Mouse (Mus musculus): ENCODE data around the gene A3galt2.
A peak's percentile ranks its signal among the peaks of the same experiment; 100 is the strongest.

DNA sequence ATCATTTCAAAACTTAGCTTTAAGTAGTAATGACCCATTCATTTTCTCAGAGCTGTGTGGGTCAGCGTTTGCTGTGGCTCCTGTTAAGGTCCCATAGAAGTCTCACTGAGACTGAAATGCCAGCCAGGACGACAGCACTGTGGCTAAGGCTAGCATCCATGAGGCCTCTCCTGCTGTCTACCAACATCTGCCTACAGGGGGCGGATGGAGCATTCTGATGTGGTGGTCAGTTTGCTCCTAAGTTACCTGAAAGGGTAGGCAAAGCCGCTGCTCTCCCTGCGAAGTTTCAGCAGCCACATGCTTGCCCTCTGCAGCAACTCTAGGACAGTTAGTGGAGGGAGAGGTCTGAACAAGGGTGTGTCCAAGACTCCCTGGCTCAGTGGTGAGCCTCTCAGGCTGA, 4.2 kb upstream of the A3galt2 start:
- TF ChIP-seq CTCF (IDR thresholded peaks at IDR 0.05; ENCODE audit: low read depth) (peak; percentile 60), EP300 (IDR thresholded peaks at IDR 0.05; ENCODE audit: low read depth) (no peak)
